Comparison of ENCODE assay signal across 10 mouse cellular contexts in genomic region chr3:116967967-116968366, GRCm38 (mm10). TPM values are rescaled to one million over a fixed set of nuclear protein-coding genes. Genes with fewer than 3 reads are reported as not detected.
DNase-seq lines count a peak whose midpoint lies in the region; ATAC-seq and TF ChIP-seq lines count a peak whose summit lies in the region.
"Had no signal": no experiment of that assay in that cellular context is flagged by ENCODE, and none has a peak within 500 bp of the region (broad histone marks: within the 10 kb centered on the region; RNA-seq: fewer than 3 reads in every experiment).

Gene 4930455H04Rik (plus strand): TSS chr3:116968267.

- DNase-seq in heart, adult 18-20 months = no peak
- DNase-seq in hindbrain, embryonic 10.5 days (ENCODE audit: low spot score) = no peak
- DNase-seq in liver, postnatal 0 days = no peak
- DNase-seq in retina, embryonic 14.5 days (ENCODE audit: low spot score) = no peak
- no peak for DNase-seq in T-cell, adult 2 months (ENCODE audit: low spot score)
- no peak for DNase-seq in right cerebral cortex, postnatal 25 days

- H3K27me3 ChIP-seq in heart, embryonic 12.5 days (replicated peaks) = no peaks in the 10 kb centered on the region
- H3K27me3 ChIP-seq in ES-Bruce4 (ENCODE audit: control insufficient read depth, insufficient read depth, low read length, poor library complexity, severe bottlenecking) = peaks cover under 1% of the 10 kb centered on the region; the same call in 1 of the 2 replicates
- H3K27me3 ChIP-seq in hindbrain, embryonic 10.5 days (ENCODE audit: insufficient read depth, poor library complexity, severe bottlenecking) = no peaks in the 10 kb centered on the region
- H3K27me3 ChIP-seq in liver, postnatal 0 days (ENCODE audit: insufficient read depth, low read length) = no peaks in the 10 kb centered on the region

- no peak for TF ChIP-seq CTCF in ES-Bruce4 (IDR thresholded peaks at IDR 0.05; ENCODE audit: low read depth, low read length)
- TF ChIP-seq CTCF in liver, postnatal 0 days (IDR thresholded peaks at IDR 0.05; ENCODE audit: low read depth) = no peak

- WGBS in heart, embryonic 12.5 days = 60% methylated on average over 4 of the region's 4 CpGs
- WGBS in hindbrain, embryonic 10.5 days = 74% methylated on average over 4 of the region's 4 CpGs
- 54% methylated on average over 4 of the region's 4 CpGs for WGBS in liver, postnatal 0 days (ENCODE audit: insufficient replicate concordance)

- TF ChIP-seq EP300 in ES-Bruce4 (IDR thresholded peaks at IDR 0.05; ENCODE audit: insufficient read depth, low read depth, low read length) = no peak
- no peak for TF ChIP-seq EP300 in liver, postnatal 0 days (IDR thresholded peaks at IDR 0.05; ENCODE audit: low read depth)

- no peaks in the 10 kb centered on the region; the same call in 1 of the 2 replicates for H3K4me1 ChIP-seq in heart, embryonic 12.5 days (replicated peaks)
- peaks cover 2% of the 10 kb centered on the region for H3K4me1 ChIP-seq in ES-Bruce4 (ENCODE audit: control insufficient read depth, insufficient read depth, low read length)
- peaks cover 26% of the 10 kb centered on the region for H3K4me1 ChIP-seq in hindbrain, embryonic 10.5 days (replicated peaks)
- no peaks in the 10 kb centered on the region for H3K4me1 ChIP-seq in liver, postnatal 0 days (ENCODE audit: insufficient read depth)

- H3K27ac ChIP-seq in heart, embryonic 12.5 days (ENCODE audit: poor library complexity, severe bottlenecking) = peak within 1 kb of the TSS; percentile 61
- no peak within 1 kb of the TSS for H3K27ac ChIP-seq in ES-Bruce4 (ENCODE audit: insufficient read depth, low read length)
- peak within 1 kb of the TSS; percentile 77 for H3K27ac ChIP-seq in hindbrain, embryonic 10.5 days
- H3K27ac ChIP-seq in liver, postnatal 0 days (ENCODE audit: low read depth) = peak within 1 kb of the TSS; percentile 91

- no peaks in the 10 kb centered on the region for H3K36me3 ChIP-seq in heart, embryonic 12.5 days
- no peaks in the 10 kb centered on the region for H3K36me3 ChIP-seq in ES-Bruce4 (ENCODE audit: control insufficient read depth, insufficient read depth, low read length, poor library complexity, severe bottlenecking)
- H3K36me3 ChIP-seq in hindbrain, embryonic 10.5 days = no peaks in the 10 kb centered on the region
- no peaks in the 10 kb centered on the region for H3K36me3 ChIP-seq in liver, postnatal 0 days (replicated peaks; ENCODE audit: insufficient read depth, low read length)

- H3K4me3 ChIP-seq in heart, embryonic 12.5 days = peak within 1 kb of the TSS; percentile 58
- peak within 1 kb of the TSS; percentile 26 for H3K4me3 ChIP-seq in ES-Bruce4 (ENCODE audit: low read depth, low read length)
- H3K4me3 ChIP-seq in hindbrain, embryonic 10.5 days = peak within 1 kb of the TSS; percentile 49
- peak within 1 kb of the TSS; percentile 43 for H3K4me3 ChIP-seq in liver, postnatal 0 days (ENCODE audit: low read depth, low read length)

- TF ChIP-seq POLR2A in ES-Bruce4 (IDR thresholded peaks at IDR 0.05; ENCODE audit: insufficient read depth, low read length) = no peak

- peak within 1 kb of the TSS; percentile 63 for H3K9ac ChIP-seq in heart, embryonic 12.5 days
- H3K9ac ChIP-seq in ES-Bruce4 (ENCODE audit: low read depth, poor library complexity, severe bottlenecking) = no peak within 1 kb of the TSS
- peak within 1 kb of the TSS; percentile 74 for H3K9ac ChIP-seq in liver, postnatal 0 days (replicated peaks)

- ATAC-seq in heart, embryonic 12.5 days (ENCODE audit: insufficient number of reproducible peaks, low FRiP score) = no peak
- no peak for ATAC-seq in liver, postnatal 0 days

- peak within 1 kb of the TSS; percentile 83 for H3K4me2 ChIP-seq in heart, embryonic 12.5 days
- peak within 1 kb of the TSS; percentile 57 for H3K4me2 ChIP-seq in liver, postnatal 0 days (ENCODE audit: low read depth, low read length)

- H3K9me3 ChIP-seq in heart, embryonic 12.5 days (replicated peaks) = no peaks in the 10 kb centered on the region
- H3K9me3 ChIP-seq in ES-Bruce4 (replicated peaks; ENCODE audit: control insufficient read depth, insufficient read depth, low read length, poor library complexity, severe bottlenecking) = no peaks in the 10 kb centered on the region
- H3K9me3 ChIP-seq in hindbrain, embryonic 10.5 days = no peaks in the 10 kb centered on the region
- H3K9me3 ChIP-seq in liver, postnatal 0 days (ENCODE audit: low read length) = no peaks in the 10 kb centered on the region

RNA-seq across cellular contexts. Expression of gene 4930455H04Rik, which starts in this region (rescaled TPM):
- not detected in 2 replicates for polyA plus RNA-seq in heart, embryonic 12.5 days (2016; fragmentation: Nextera tagmentation; extraction: Ambion mirVana)
- under 1 TPM in 1 of 2 experiments, not detected in 1; 0.21 TPM for total RNA-seq in heart, adult 18-20 months (2021)
- not detected in 2 replicates for polyA plus RNA-seq in ES-Bruce4 (2011; ENCODE audit: insufficient read depth, insufficient read length, low read depth, missing spikeins)
- not detected in 2 replicates for polyA plus RNA-seq in hindbrain, embryonic 10.5 days (2016; fragmentation: Nextera tagmentation; extraction: Ambion mirVana)
- 0.19 TPM in 1 of 2 replicates, not detected in the other for polyA plus RNA-seq in liver, postnatal 0 days (2015; fragmentation: Nextera tagmentation; extraction: Ambion mirVana)
- total RNA-seq: adrenal gland, postnatal 4 days had no signal
- polyA plus RNA-seq: gonadal fat pad, adult 2 months had no signal
